ENCODE assay signal across 8 mouse cellular contexts in the genomic region with DNA sequence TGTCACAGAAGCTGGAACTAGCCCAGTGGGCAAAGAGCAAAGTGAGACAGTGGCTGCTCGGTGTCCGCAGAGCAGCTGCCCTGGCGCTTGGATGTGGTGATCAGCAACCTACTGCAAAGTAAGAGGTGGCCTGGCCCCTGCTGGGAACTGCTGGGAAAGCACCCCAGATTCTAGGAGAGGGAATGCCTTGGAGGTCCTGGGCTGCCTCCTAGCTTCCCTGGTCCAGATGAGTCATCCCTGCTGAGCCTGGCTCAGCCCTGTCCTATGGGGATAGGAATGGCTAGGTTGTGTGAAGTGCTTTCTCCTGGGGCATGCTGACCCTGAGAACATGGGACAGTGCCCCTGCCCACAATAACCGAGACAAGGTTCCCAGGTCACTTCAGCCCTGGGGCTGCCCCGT.
DNase-seq lines count a peak whose midpoint lies in the region; ATAC-seq and TF ChIP-seq lines count a peak whose summit lies in the region.
"Had no signal": no experiment of that assay in that cellular context is flagged by ENCODE, and none has a peak within 500 bp of the region (broad histone marks: within the 10 kb centered on the region; RNA-seq: fewer than 3 reads in every experiment).

No protein-coding gene starts in this region.

- H3K36me3 ChIP-seq in kidney, postnatal 0 days (ENCODE audit: insufficient read depth, low read length) = no peaks in the 10 kb centered on the region
- no peaks in the 10 kb centered on the region for H3K36me3 ChIP-seq in stomach, postnatal 0 days (ENCODE audit: control insufficient read depth, insufficient read depth, low read length)
- no peaks in the 10 kb centered on the region for H3K36me3 ChIP-seq in hindbrain, embryonic 14.5 days (replicated peaks; ENCODE audit: control insufficient read depth, insufficient read depth)
- H3K36me3 ChIP-seq: limb, embryonic 13.5 days had no signal

- TF ChIP-seq EP300 in stomach, postnatal 0 days (optimal IDR thresholded peaks at IDR 0.05) = no peak

- peak; percentile 65 for DNase-seq in urinary bladder, postnatal 14 days (ENCODE audit: low spot score)
- DNase-seq in urinary bladder, adult 2 months (ENCODE audit: low spot score) = no peak
- DNase-seq in heart, adult 8-10 months (ENCODE audit: low spot score) = peak; percentile 69
- DNase-seq in kidney, postnatal 0 days (ENCODE audit: low spot score) = peak; percentile 75
- DNase-seq in stomach, postnatal 0 days (ENCODE audit: low spot score) = peak; percentile 42
- DNase-seq in spleen, adult 12 weeks (ENCODE audit: low spot score) = no peak
- no peak for DNase-seq in hindbrain, embryonic 14.5 days (ENCODE audit: low spot score)

- no peak overlapping the region for H3K4me2 ChIP-seq in kidney, postnatal 0 days (ENCODE audit: low read length)
- H3K4me2 ChIP-seq in stomach, postnatal 0 days (replicated peaks; ENCODE audit: low read depth) = no peak overlapping the region
- H3K4me2 ChIP-seq in hindbrain, embryonic 14.5 days (replicated peaks) = no peak overlapping the region
- H3K4me2 ChIP-seq: limb, embryonic 13.5 days had no signal

- H3K9me3 ChIP-seq in kidney, postnatal 0 days (replicated peaks; ENCODE audit: low read length) = no peaks in the 10 kb centered on the region
- H3K9me3 ChIP-seq in stomach, postnatal 0 days (ENCODE audit: control insufficient read depth, low read length) = no peaks in the 10 kb centered on the region
- no peaks in the 10 kb centered on the region for H3K9me3 ChIP-seq in hindbrain, embryonic 14.5 days (ENCODE audit: control insufficient read depth, low read length)
- H3K9me3 ChIP-seq: limb, embryonic 13.5 days had no signal

- 0 out of 2 replicates have a peak, but pooled peaks cover 9% of the 10 kb centered on the region for H3K4me1 ChIP-seq in kidney, postnatal 0 days (replicated peaks; ENCODE audit: insufficient read depth, low read length)
- H3K4me1 ChIP-seq in stomach, postnatal 0 days (replicated peaks; ENCODE audit: control insufficient read depth, insufficient read depth) = peaks cover 2% of the 10 kb centered on the region; the same call in 1 of the 2 replicates
- H3K4me1 ChIP-seq in hindbrain, embryonic 14.5 days (replicated peaks; ENCODE audit: control insufficient read depth, insufficient read depth, low read length) = no peaks in the 10 kb centered on the region

- no peak overlapping the region for H3K9ac ChIP-seq in kidney, postnatal 0 days (ENCODE audit: low read depth, low read length)
- no peak overlapping the region for H3K9ac ChIP-seq in stomach, postnatal 0 days (ENCODE audit: low read length)
- H3K9ac ChIP-seq in hindbrain, embryonic 14.5 days = no peak overlapping the region
- H3K9ac ChIP-seq: limb, embryonic 13.5 days had no signal

- WGBS in kidney, postnatal 0 days = 62% methylated on average over 5 of the region's 5 CpGs
- 64% methylated on average over 5 of the region's 5 CpGs for WGBS in stomach, postnatal 0 days
- WGBS in hindbrain, embryonic 14.5 days = 85% methylated on average over 5 of the region's 5 CpGs

- H3K4me3 ChIP-seq in kidney, postnatal 0 days (replicated peaks; ENCODE audit: low read depth, low read length) = no peak overlapping the region
- H3K4me3 ChIP-seq in stomach, postnatal 0 days (ENCODE audit: low read depth, low read length) = no peak overlapping the region
- H3K4me3 ChIP-seq in hindbrain, embryonic 14.5 days (replicated peaks; ENCODE audit: low read length) = no peak overlapping the region
- H3K4me3 ChIP-seq: limb, embryonic 13.5 days had no signal

- peak; percentile 66 for TF ChIP-seq CTCF in kidney, postnatal 0 days (IDR thresholded peaks at IDR 0.05; ENCODE audit: low read depth)
- TF ChIP-seq CTCF in stomach, postnatal 0 days (IDR thresholded peaks at IDR 0.05; ENCODE audit: low read depth) = peak; percentile 72

- no peak overlapping the region for H3K27ac ChIP-seq in kidney, postnatal 0 days
- no peak overlapping the region for H3K27ac ChIP-seq in stomach, postnatal 0 days (replicated peaks)
- H3K27ac ChIP-seq in hindbrain, embryonic 14.5 days = no peak overlapping the region

- no peaks in the 10 kb centered on the region for H3K27me3 ChIP-seq in kidney, postnatal 0 days (ENCODE audit: insufficient read depth, low read length)
- H3K27me3 ChIP-seq in stomach, postnatal 0 days (ENCODE audit: control insufficient read depth, insufficient read depth, low read length) = no peaks in the 10 kb centered on the region
- H3K27me3 ChIP-seq in hindbrain, embryonic 14.5 days (ENCODE audit: control insufficient read depth, insufficient read depth, low read length) = no peaks in the 10 kb centered on the region

- ATAC-seq in kidney, postnatal 0 days (replicated peaks; ENCODE audit: low FRiP score, low read depth) = peak; percentile 90
- ATAC-seq in stomach, postnatal 0 days (ENCODE audit: low FRiP score, low TSS enrichment) = peak; percentile 79
- ATAC-seq in hindbrain, embryonic 14.5 days (ENCODE audit: low FRiP score) = no peak

Comparison
In these comparisons a context has a peak if more than half of its experiments do, and no peak if none do; other contexts are left out.
1. DNase-seq: peak in urinary bladder, postnatal 14 days (single experiment), heart, adult 8-10 months (single experiment), kidney, postnatal 0 days (single experiment) and stomach, postnatal 0 days (single experiment); none in urinary bladder, adult 2 months (single experiment), spleen, adult 12 weeks (single experiment) and hindbrain, embryonic 14.5 days (single experiment).